Mouse (Mus musculus): Measurements from ENCODE around the gene Akap11.

Akap11 gene

GRCm38 (mm10) chr14:78526907-78527306 is 9.7 kb downstream of the Akap11 start:
- DNase-seq: no peak

GRCm38 (mm10) chr14:78526475-78526874 is 10.1 kb downstream of the Akap11 start:
- DNase-seq: no peak

DNA sequence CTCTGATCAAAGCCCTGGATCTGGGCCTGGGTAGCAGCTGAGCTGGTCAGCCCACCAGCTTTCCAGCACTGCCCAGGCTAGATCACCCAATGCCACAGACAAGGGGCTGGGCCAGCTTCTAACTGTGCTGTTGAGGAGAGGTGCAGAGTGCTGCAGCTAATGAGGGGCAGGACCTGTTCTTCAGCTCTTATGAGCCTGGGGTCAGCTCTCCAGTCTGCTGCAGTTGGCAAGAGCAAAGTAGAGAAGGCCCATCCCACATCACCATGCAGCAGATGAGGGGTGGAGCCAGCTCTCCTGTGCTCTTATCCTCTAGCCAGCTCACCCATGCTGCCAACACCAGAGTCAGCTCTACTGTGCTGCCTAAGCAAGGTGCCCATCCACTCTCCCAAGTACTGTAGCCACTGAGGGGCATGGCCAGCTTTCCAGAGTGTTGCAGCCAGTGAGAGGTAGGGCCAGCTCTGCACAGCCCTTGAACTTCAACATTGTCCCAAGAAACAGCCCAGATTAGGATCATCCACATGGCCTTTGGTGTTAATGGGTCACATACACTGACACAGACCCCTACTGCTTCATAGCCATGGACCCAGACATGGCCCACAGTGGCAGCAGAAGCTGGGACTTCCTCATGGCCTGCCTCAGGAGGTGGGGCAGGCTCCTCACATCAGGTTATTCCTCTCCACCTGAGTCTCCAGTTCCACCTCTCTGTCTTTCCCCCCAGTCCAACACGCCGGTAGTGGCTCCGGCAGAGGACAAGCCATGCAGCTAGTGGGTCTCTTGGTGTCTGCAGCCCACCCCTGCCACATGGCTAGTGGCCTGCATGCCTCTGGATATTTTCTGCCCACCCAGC is 10.8 kb downstream of the Akap11 start:
- DNase-seq: no peak

DNA sequence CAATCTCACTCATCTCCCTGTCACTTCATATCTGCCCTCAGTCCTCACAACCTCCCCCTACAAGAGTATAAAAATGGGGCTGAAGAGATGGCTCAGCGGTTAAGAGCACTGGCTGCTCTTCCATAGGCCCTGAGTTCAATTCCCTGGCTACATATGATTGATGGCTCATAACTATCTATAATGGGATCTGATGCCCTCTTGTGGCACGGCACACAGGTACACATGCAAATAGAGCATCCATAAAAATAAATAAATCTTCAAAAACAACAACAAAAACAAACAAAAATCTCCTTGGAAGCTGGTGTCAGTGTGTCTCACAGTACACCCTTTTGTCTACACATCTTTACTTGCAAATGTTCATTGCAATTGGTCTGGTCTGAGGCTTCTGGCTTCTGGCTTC is 11.5 kb downstream of the Akap11 start:
- DNase-seq: no peak

DNA sequence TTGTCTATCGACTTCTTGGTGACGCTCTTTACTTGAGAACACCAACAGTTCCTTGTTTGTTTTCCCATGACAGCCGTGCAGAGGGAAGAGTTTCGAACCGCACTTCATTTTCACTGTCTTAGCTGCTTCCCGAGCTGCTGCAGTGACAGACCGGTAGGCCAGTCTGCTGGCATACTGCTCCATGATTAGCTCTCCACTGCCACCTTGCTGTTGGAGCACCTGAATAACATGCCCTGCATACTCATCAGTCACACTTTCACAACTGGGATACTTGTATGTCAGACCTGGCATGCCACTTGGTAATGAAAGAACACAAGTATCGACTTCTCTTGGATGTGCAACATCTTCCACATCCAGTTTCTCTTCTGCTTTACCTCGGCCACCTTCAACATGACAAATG is 25.9 kb downstream of the Akap11 start:
- peak; percentile 29 for DNase-seq

DNA sequence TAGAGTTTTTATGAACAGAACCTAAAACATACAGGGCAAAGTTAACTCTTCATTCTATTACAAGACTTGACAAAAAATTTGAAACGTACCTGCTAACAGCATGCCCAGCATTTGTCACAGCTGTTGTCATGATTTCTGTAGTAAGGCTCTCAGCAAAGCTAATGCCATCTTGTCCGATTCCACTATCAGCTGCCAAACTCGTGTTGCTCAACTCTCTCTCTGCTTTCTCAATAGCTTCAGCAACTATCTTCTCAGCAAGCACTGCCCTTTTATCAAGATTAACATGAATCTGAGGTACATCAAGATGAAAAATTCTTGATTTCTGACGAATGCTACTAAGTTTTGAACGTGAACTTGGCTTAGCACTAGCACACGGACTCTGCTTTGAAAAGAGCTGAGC is 26.8 kb downstream of the Akap11 start:
- DNase-seq: no peak

DNA sequence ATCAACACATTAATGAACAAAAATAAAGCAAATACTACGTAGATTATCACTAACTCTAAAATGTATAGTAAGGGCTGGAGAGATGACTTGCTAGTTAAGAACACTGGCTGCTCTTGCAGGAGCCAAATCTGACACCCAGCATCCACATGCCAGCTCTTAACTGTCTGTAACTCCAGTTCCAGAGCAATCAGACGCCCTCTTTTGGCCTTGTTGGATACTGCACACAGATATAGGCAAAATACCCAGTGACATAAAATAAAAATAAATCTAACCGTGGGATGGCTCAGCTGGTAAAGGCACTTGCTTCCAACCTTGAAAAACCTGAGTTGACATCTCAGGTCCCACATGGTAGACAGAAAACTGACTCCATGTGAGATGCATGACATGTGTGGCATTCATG is 36.0 kb downstream of the Akap11 start:
- DNase-seq: no peak

DNA sequence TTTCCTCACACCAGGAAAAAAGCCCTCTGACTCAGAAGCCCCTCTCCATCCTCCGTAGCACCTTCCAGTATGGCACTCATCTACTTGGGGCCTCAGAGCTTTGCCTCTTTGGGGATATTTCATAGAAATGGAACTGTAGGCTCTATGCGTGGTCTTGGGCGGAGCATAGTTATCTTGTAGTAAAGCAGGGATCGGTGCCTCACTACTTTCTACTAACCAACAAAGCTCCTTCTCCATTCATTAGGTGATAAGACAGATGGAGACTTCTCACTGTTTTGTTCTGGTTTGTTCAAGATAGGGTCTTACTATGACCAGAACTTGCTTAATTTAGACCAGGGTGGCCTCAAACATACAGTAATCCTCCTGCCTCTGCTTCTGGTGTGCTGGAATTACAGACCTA is 39.9 kb downstream of the Akap11 start:
- no peak for DNase-seq

DNA sequence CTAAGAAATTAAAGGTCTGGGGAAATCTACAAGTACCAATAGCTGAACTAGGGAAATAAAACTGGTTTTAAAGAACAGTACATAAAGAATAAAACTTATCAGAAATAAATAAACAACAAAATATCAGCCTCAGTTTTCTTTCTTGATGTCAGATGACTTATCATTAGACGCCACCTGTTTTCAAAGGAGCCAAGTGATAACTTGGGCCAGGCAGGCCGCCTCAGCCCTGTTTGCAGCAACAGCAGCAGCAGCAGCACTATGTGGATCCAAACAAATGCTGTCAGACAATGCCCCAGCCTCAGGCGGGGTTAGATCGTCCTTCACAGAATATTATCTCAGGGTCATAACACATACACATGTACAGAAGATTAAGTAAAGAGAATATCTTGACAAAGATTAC is 41.4 kb downstream of the Akap11 start:
- no peak for DNase-seq

DNA sequence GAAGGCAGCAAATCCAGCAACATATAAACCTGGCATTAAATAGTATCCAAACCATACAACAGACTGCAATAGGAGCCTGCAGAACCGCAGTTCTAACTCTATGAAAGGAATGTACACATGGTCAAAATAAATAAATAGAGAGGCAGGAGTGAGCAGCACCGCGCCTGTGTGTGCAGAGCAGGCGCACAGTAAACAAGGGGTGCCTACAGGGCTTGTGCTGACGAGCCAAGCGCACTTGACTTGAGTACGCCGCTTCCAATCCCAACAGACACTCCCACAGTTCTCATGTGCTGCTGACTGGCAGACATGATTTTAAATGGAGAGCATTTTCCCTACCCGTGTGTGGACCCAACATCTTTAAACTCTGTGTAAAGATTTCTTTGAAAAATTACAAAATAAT is 44.0 kb downstream of the Akap11 start:
- DNase-seq: no peak

- no peak for DNase-seq
Observed at GRCm38 (mm10) chr14:78491432-78491831, 45.2 kb downstream of the Akap11 start.

- peak; percentile 44 for DNase-seq
Observed at GRCm38 (mm10) chr14:78482385-78483231, 54.0 kb downstream of the Akap11 start.

DNA sequence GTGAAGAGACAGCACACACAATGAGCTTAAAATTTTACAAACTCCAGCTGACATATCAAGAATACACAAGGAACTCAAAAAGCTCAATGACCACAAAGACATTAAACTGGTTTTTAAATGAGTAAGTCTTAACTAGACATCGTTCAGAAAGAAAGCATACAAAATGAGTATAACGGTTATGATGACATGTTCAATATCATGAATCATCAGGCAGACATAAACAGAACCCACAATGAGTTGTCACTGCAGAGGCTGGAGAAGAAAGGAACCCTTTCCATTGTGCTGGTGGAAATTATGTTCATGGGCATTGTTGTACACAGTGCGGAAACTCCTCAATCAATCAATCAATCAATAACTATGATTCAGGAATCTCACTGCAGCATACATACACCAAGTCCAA is 62.5 kb downstream of the Akap11 start:
- DNase-seq: no peak

- no peak for DNase-seq
Observed at GRCm38 (mm10) chr14:78470714-78471113, 65.9 kb downstream of the Akap11 start.

DNA sequence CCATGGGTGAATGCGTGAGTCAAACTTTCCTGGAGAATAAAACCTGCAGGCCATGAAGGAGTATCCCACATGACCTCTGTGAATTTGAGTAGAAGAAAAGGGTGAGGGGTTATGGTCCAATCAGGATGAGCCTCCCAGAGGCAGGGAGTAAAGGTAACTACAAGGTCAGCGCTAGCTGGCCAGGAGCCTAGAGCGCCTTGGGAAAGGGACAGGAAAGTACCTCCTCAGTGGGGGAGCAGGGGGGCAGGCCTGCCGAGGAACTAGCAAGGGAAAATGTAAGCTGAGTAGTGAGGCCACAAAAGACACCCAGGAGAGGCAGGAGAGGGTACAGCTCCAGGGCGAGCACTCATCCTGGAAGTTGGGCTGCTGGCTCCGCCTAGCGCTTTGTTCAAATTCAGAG is 67.6 kb downstream of the Akap11 start:
- DNase-seq: peak; percentile 44

DNA sequence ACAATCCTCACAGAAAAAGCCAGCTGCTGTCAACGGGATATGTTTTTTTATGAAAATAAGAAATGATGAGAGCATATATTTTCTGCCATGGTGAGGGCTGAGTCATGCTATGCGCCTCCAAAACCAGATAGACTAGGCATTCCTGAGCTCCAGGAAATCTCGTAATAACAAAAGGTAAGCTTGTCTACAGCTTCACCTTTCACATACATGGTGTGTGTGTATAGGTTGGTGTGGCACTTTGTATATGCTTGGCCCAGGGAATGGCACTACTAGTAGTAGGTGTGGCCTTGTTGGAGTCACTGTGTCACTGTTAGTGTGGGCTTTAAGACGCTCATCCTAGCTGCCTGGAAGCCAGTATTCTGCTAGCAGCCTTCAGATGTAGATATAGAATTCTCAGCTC is 68.6 kb downstream of the Akap11 start:
- no peak for DNase-seq

GRCm38 (mm10) chr14:78464353-78464752 is 72.3 kb downstream of the Akap11 start:
- DNase-seq: no peak

- DNase-seq: no peak
Observed at GRCm38 (mm10) chr14:78459121-78459520, 77.5 kb downstream of the Akap11 start.

- no peak for DNase-seq
Observed at GRCm38 (mm10) chr14:78458705-78459104, 77.9 kb downstream of the Akap11 start.

DNA sequence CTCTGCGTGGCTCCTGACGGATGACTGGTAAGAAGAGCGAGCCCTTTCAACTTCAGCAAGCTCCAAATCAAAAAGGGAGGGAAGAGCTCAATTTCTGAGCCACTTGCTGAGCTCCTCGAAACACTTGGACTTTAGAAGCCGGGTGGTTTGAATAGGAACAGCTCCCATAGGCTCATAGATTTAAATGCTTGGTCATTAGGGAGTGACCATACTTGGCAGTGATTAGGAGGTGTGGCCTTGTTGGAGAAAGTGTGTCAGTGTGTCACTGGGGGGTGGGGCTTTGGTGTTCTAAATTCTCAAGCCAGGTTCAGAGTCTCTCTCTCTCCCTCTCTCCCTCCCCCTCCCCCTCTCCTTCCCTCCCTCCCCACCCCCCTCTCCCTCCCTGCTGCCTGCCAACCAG is 81.6 kb downstream of the Akap11 start:
- DNase-seq: no peak

DNA sequence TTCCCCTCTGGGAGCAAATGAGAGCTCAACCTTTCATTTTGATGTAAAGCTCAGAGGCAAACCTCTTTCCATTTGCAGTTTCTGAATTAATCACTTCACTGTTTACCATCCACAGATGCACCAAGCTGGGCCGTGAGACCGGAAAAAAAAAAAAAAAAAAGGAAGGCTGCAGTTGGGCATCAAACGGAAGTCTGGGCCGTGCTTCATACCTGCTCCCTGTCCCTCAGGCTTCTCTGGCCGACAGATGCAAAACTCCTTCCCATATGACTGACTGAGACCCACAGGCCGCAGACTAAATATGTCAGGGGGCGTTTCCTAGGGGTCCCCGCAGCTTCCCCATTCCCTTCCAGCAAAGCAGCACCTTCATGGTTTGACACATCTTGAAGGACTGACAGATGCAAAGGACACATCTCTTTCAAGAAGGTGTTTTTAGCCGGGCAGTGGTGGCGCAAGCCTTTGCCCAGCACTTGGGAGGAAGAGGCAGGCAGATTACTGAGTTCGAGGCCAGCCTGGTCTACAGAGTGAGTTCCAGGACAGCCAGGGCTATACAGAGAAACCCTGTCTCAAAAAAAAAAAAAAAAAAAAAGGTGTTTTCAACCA is 87.7 kb downstream of the Akap11 start:
- no peak for DNase-seq

DNA sequence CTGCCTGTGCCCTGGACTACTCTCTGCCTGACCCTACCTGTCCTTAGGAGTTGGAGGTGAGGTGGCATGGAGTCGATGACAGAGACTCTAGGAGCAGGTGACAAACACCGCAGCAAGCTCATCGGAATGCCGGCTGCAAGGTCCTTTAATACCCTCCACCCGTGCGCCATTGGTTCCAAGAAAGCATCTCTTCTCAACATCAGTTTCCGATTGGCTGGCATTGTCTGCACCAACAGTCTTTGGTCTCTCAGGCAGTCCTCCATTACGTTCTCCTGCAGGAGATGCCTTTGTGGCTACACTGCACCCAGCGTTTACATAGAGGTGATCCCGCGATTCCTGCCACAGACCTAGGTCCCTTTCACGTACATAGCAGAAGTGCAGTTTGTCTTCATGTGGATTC is 88.6 kb downstream of the Akap11 start:
- no peak for DNase-seq

- DNase-seq: no peak
Observed at GRCm38 (mm10) chr14:78447542-78447941, 89.1 kb downstream of the Akap11 start.
